Mouse (Mus musculus): ENCODE results near the gene Btbd18. TPM values are rescaled to one million over a fixed set of nuclear protein-coding genes. Genes with fewer than 3 reads are reported as not detected.

The Btbd18 gene
- polyA plus RNA-seq, 1 experiment from 2014 or later = 0.18 TPM

DNA sequence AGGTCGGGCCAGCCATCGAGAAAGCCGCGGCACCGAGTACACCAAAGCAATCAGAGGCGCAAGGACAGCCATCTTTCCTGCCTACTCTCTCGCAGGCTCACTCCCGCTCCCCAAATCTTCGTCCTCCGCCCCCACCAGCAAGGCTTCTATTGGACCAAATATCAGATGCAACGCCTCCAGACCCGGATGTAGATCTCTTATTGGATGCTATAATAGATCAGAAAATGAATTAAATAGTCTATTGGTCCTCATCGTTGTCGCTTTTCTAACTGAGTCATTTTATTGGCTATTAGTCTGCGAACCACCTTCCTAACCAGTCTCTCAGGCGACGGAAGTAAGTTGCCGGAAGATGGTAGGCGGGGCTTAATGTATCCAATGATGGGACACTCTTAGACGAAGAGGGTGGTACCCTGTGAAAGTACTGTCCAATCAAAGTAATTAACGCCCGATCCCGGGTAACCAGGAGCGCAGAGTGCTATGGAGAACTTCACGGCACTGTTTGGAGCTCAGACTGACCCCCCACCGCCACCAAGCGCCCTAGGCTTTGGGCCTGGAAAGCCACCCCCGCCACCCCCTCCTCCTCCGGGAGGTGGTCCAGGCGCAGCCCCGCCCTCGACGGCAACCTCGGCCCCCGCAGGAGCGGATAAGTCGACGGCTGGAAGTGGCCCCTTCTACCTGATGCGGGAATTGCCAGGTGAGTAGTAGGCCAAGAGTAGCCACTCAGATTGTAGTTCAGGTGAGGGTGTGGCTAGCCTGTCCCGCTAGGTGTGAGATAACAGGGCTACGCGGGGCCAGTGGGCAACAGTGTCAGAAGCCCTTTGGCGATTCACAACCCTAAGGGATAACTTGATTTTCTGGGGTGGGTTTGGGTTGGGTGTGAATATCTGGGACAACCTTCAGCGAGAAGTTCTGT, 19.3 kb downstream of the Btbd18 start, which contains the start of the genes Gm28635 and Med19:
Gene Gm28635 (minus strand): TSS at position 74 of the 913 bp plus-strand sequence.
Gene Med19 (plus strand): TSS at position 435 of the 913 bp plus-strand sequence.
- WGBS = under 1% methylated on average over 44 of the region's 44 CpGs
- no peaks in the 10 kb centered on the region for H3K27me3 ChIP-seq (replicated peaks)
- peaks cover 11% of the 10 kb centered on the region; the same call in 1 of the 2 replicates for H3K36me3 ChIP-seq

GRCm38 (mm10) chr2:84679016-84679415, 20.1 kb downstream of the Btbd18 start, which contains the start of gene Tmx2:
Tmx2 (minus strand) TSS chr2:84679140.
- Histone ChIP-seq H3K4me2 (peak within 1 kb of the TSS; percentile 66), H3K4me1 (0 out of 2 replicates have a peak, but pooled peaks cover 5% of the 10 kb centered on the region), H3K4me3 (replicated peaks) (peak within 1 kb of the TSS; percentile 83), H3K27me3 (replicated peaks) (no peaks in the 10 kb centered on the region), H3K36me3 (peaks cover 11% of the 10 kb centered on the region; the same call in 1 of the 2 replicates), H3K27ac (peak within 1 kb of the TSS; percentile 80), H3K9ac (peak within 1 kb of the TSS; percentile 89), H3K9me3 (no peaks in the 10 kb centered on the region)
- 14% methylated on average over 8 of the region's 8 CpGs for WGBS
- ATAC-seq (ENCODE audit: insufficient read depth, low FRiP score, low read depth) = no peak

More for the DNA sequence above, 19.3 kb downstream of the Btbd18 start, which contains the start of the genes Gm28635 and Med19:
- ATAC-seq (ENCODE audit: insufficient read depth, low FRiP score, low read depth) = peak; percentile 99
- Histone ChIP-seq H3K9me3 (no peaks in the 10 kb centered on the region), H3K4me3 (replicated peaks) (peak within 1 kb of the TSS; percentile 83), H3K27ac (peak within 1 kb of the TSS; percentile 80), H3K4me1 (0 out of 2 replicates have a peak, but pooled peaks cover 5% of the 10 kb centered on the region), H3K4me2 (peak within 1 kb of the TSS; percentile 79), H3K9ac (peak within 1 kb of the TSS; percentile 89)

- Histone ChIP-seq H3K9ac (no peak overlapping the region), H3K36me3 (peaks cover 31% of the 10 kb centered on the region; the same call in 1 of the 2 replicates), H3K4me2 (no peak overlapping the region), H3K27me3 (replicated peaks) (no peaks in the 10 kb centered on the region), H3K4me3 (replicated peaks) (no peak overlapping the region), H3K9me3 (no peaks in the 10 kb centered on the region), H3K27ac (no peak overlapping the region), H3K4me1 (no peaks in the 10 kb centered on the region)
- ATAC-seq (ENCODE audit: insufficient read depth, low FRiP score, low read depth) = no peak
- WGBS = 63% methylated on average over 6 of the region's 6 CpGs
These were observed 23.8 kb downstream of the Btbd18 start for GRCm38 (mm10) chr2:84682605-84683183.

DNA sequence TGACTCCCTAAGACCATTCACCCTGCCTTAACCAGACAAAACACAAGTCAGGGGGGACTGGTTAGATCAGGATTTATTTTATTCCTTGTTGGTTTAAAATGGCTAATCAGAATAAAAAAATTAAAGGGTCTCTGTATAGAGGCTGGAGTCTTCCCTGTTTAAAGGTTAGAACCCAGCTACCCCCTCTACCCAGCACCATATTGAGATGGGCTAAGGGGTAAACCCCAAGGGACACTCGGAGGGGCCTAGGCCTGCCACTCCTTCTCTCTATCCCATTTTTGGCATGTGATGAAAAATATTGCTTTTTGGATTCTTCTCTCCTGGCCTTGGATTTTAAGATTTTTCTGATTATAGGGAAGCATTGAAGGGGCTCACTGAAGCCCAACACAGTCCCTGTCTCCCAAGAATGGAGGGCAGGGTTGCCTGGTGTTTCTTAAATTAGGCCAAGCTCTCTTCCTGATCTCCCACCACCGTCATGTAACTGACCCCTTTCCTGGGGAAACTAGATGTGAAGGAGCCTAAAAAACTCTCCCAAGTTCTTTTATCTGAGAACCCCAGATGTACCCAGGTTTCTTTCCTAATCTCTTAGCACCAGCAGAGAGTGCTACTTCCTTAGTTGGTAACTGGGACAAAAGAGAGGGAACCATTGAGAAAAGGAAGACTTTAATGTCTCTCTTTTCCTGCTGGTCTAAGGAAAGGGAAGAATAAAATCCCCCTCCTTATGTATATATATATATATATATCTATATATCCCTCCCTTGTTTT, 29.4 kb downstream of the Btbd18 start:
- WGBS = 81% methylated on average over 2 of the region's 2 CpGs
- Histone ChIP-seq H3K4me2 (no peak overlapping the region), H3K36me3 (peaks cover 63% of the 10 kb centered on the region), H3K27ac (no peak overlapping the region), H3K9ac (no peak overlapping the region), H3K27me3 (replicated peaks) (no peaks in the 10 kb centered on the region), H3K4me3 (replicated peaks) (no peak overlapping the region), H3K9me3 (no peaks in the 10 kb centered on the region), H3K4me1 (no peaks in the 10 kb centered on the region)
- ATAC-seq (ENCODE audit: insufficient read depth, low FRiP score, low read depth) = no peak

DNA sequence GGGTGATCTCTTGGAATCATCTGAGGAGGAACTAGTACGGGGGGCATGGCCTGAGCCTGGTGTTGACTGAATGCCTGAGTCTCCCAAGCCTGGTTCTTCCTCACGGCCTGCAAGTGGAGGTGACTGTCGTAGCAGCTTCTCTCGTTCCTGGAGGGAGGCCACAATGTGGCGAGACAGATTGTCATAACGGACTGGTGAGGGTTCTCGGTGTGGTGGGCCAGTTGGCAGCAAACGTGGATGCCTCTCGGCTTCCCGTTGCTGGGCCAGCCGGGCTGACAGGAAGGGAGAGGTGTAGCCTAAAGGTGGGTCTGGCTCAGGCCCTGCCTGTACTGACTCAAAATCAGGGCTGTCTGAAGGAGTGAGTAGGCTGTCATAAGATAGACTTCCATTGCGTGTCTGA, 31.2 kb downstream of the Btbd18 start:
- ATAC-seq (ENCODE audit: insufficient read depth, low FRiP score, low read depth) = no peak
- Histone ChIP-seq H3K36me3 (peaks cover 65% of the 10 kb centered on the region), H3K27ac (no peak overlapping the region), H3K4me1 (no peaks in the 10 kb centered on the region), H3K4me2 (no peak overlapping the region), H3K27me3 (replicated peaks) (no peaks in the 10 kb centered on the region), H3K4me3 (replicated peaks) (no peak overlapping the region), H3K9me3 (no peaks in the 10 kb centered on the region), H3K9ac (no peak overlapping the region)
- WGBS = 93% methylated on average over 12 of the region's 12 CpGs

DNA sequence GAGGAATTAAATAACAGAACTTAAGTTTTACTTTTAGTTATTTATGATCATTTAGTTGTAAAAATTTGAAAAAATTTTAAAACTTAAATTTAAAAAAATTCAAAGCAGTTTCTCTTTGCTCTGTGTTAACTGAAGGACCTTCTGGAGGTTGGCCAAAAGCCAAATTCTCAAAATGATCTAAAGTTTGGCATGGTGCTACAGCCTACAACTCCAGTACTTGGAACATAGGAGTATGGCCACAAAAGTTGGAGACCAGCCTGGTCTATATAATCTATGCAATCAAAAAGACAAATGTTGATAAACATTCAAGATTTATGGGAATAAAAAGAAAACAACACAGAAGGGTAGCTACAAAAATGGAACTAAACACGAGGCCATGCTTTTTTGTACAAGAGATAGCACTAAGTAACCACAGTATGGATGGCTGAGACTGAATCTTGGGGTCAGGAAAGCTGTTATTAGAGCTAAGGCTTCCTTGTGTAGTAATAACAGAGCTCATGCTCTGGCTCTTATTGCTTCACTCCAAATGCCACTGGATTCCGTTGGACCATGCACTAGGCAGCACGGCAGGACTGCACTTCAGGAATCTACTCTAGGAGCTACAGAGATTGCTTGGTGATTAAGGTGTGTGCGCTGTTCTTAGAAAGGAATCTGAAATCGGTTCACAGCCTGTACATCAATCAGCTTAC, 36.3 kb downstream of the Btbd18 start:
- WGBS = 71% methylated on average over 5 of the region's 5 CpGs
- Histone ChIP-seq H3K9ac (no peak overlapping the region), H3K27ac (no peak overlapping the region), H3K4me1 (no peaks in the 10 kb centered on the region), H3K4me3 (replicated peaks) (no peak overlapping the region), H3K27me3 (replicated peaks) (no peaks in the 10 kb centered on the region), H3K36me3 (peaks cover 30% of the 10 kb centered on the region), H3K4me2 (no peak overlapping the region), H3K9me3 (no peaks in the 10 kb centered on the region)
- no peak; the same call in 1 of the 2 replicates for ATAC-seq (ENCODE audit: insufficient read depth, low FRiP score, low read depth)

GRCm38 (mm10) chr2:84703497-84703896, 44.6 kb downstream of the Btbd18 start:
- ATAC-seq (ENCODE audit: insufficient read depth, low FRiP score, low read depth) = no peak
- no peaks in the 10 kb centered on the region for H3K27me3 ChIP-seq (replicated peaks)
- H3K9ac ChIP-seq = no peak overlapping the region
- H3K4me1 ChIP-seq = peaks cover 4% of the 10 kb centered on the region; the same call in 1 of the 2 replicates
- no peak overlapping the region for H3K4me3 ChIP-seq (replicated peaks)
- 91% methylated on average over 1 of the region's 1 CpGs for WGBS
- H3K4me2 ChIP-seq = no peak overlapping the region
- H3K9me3 ChIP-seq = no peaks in the 10 kb centered on the region
- no peak overlapping the region for H3K27ac ChIP-seq
- H3K36me3 ChIP-seq = peaks cover 19% of the 10 kb centered on the region

GRCm38 (mm10) chr2:84704329-84704728, 45.5 kb downstream of the Btbd18 start:
- H3K27ac ChIP-seq = peak overlapping the region; percentile 75; the same call in 1 of the 2 replicates
- no peaks in the 10 kb centered on the region for H3K9me3 ChIP-seq
- ATAC-seq (ENCODE audit: insufficient read depth, low FRiP score, low read depth) = no peak
- WGBS = 77% methylated on average over 5 of the region's 5 CpGs
- no peak overlapping the region for H3K4me3 ChIP-seq (replicated peaks)
- H3K4me1 ChIP-seq = peaks cover 4% of the 10 kb centered on the region; the same call in 1 of the 2 replicates
- no peak overlapping the region for H3K9ac ChIP-seq
- no peaks in the 10 kb centered on the region for H3K27me3 ChIP-seq (replicated peaks)
- peaks cover 23% of the 10 kb centered on the region for H3K36me3 ChIP-seq
- no peak overlapping the region for H3K4me2 ChIP-seq

DNA sequence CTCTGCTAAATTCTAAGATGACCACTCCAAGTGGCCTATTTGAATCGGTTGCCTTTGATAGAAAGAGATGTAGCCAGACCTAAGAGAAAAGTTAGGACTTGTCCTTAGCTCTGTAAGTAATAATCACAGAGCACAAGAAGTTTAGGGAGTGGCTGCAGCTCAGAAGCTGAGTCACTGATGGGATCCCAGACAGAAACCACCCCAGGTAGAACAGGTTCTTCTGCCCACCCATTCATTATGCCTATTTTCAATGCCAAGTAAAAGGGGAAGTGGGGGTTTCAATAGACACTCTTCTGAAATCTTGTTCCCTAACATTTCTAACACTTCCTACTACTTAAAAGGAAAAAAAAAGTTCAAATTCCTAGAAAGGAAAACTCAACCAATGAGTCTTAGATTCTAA, 46.4 kb downstream of the Btbd18 start:
- Histone ChIP-seq H3K27ac (peak overlapping the region; percentile 75), H3K4me1 (peaks cover 4% of the 10 kb centered on the region; the same call in 1 of the 2 replicates), H3K36me3 (peaks cover 28% of the 10 kb centered on the region), H3K4me3 (replicated peaks) (no peak overlapping the region), H3K9me3 (no peaks in the 10 kb centered on the region), H3K4me2 (no peak overlapping the region), H3K9ac (no peak overlapping the region), H3K27me3 (replicated peaks) (no peaks in the 10 kb centered on the region)
- 84% methylated on average over 1 of the region's 1 CpGs for WGBS
- ATAC-seq (ENCODE audit: insufficient read depth, low FRiP score, low read depth) = no peak

DNA sequence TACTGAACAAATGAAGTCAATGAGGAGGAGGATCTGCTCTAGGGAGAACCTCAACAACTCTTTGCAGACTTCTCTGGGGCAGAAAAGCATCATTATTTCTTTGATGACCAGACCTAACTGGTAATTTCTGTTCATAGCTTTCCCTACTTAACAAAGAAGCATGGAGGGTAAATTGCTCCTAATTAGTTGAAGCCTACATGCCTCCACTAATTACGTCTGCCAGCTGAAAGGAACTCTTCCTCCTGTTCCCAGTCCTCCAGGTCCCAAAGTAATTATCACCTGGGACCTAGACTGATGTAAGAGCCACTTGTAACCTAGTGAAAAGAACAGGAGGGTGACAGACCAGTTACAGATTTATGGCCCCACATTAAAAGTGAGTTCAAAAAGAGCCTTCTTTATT, 48.6 kb downstream of the Btbd18 start:
- WGBS = 74% methylated on average over 1 of the region's 1 CpGs

GRCm38 (mm10) chr2:84711898-84712297, 53.0 kb downstream of the Btbd18 start:
- peaks cover 27% of the 10 kb centered on the region for H3K36me3 ChIP-seq
- H3K9me3 ChIP-seq = no peaks in the 10 kb centered on the region
- no peaks in the 10 kb centered on the region for H3K27me3 ChIP-seq (replicated peaks)
- 87% methylated on average over 2 of the region's 2 CpGs for WGBS
- no peak overlapping the region for H3K9ac ChIP-seq
- H3K4me3 ChIP-seq (replicated peaks) = no peak overlapping the region
- ATAC-seq (ENCODE audit: insufficient read depth, low FRiP score, low read depth) = no peak
- H3K4me2 ChIP-seq = no peak overlapping the region
- peaks cover 8% of the 10 kb centered on the region for H3K4me1 ChIP-seq
- no peak overlapping the region for H3K27ac ChIP-seq

More for the DNA sequence above, 48.6 kb downstream of the Btbd18 start:
- no peaks in the 10 kb centered on the region for H3K27me3 ChIP-seq (replicated peaks)
- peaks cover 4% of the 10 kb centered on the region; the same call in 1 of the 2 replicates for H3K4me1 ChIP-seq
- H3K36me3 ChIP-seq = peaks cover 35% of the 10 kb centered on the region
- H3K9me3 ChIP-seq = no peaks in the 10 kb centered on the region
- ATAC-seq (ENCODE audit: insufficient read depth, low FRiP score, low read depth) = no peak
- no peak overlapping the region for H3K4me3 ChIP-seq (replicated peaks)
- no peak overlapping the region for H3K27ac ChIP-seq
- H3K4me2 ChIP-seq = no peak overlapping the region
- H3K9ac ChIP-seq = no peak overlapping the region

All from stomach, embryonic 15.5 days (tissue).